Mouse (Mus musculus) forebrain, embryonic 14.5 days (tissue): Measurements from ENCODE around the gene Ndufb4. TPM values are rescaled to one million over a fixed set of nuclear protein-coding genes. Genes with fewer than 3 reads are reported as not detected.
A peak's percentile ranks its signal among the peaks of the same experiment; 100 is the strongest.

Source experiments
- ATAC-seq: fragments of 200-750 bp; cut with Nextera tagmentation; 2 replicates; pipeline ENCODE4 v1.8.0; 2017; ENCODE audit warnings: mild to moderate bottlenecking, moderate library complexity
- DNase-seq: peaks from one replicate; pipeline ENCODE4 v3.0.0-alpha.2; 2015; ENCODE audit warnings: low spot score
- H3K27ac ChIP-seq: fragments of 300-500 bp; sonication (generic); 2 replicates; pipeline ENCODE4 v1.5.1; 2014; ENCODE audit warnings: low read depth, mild to moderate bottlenecking, control low read depth, low read length, moderate library complexity
- H3K27me3 ChIP-seq: fragments of 300-500 bp; sonication (generic); replicated peaks from 2 replicates; pipeline ENCODE4 v1.6.1; 2014; ENCODE audit warnings: low read length, control low read depth, mixed read lengths; ENCODE audit not compliant: control insufficient read depth, insufficient read depth
- H3K36me3 ChIP-seq: fragments of 300-500 bp; sonication (generic); 2 replicates; pipeline ENCODE4 v1.6.1; 2014; ENCODE audit warnings: low read length, control low read depth; ENCODE audit not compliant: control insufficient read depth, insufficient read depth
- H3K4me1 ChIP-seq: fragments of 300-500 bp; sonication (generic); 2 replicates; pipeline ENCODE4 v1.6.1; 2014; ENCODE audit warnings: antibody characterized with exemption, low read length, control low read depth; ENCODE audit not compliant: control insufficient read depth, insufficient read depth
- H3K4me2 ChIP-seq: fragments of 300-500 bp; sonication (generic); 2 replicates; pipeline ENCODE4 v1.6.1; 2014; ENCODE audit warnings: mild to moderate bottlenecking, control low read depth, low read length
- H3K4me3 ChIP-seq: fragments of 300-500 bp; sonication (generic); 2 replicates; pipeline ENCODE4 v1.5.1; 2014; ENCODE audit warnings: low read depth, low read length, control low read depth
- H3K9ac ChIP-seq: fragments of 300-500 bp; sonication (generic); 2 replicates; pipeline ENCODE4 v1.6.1; 2014; ENCODE audit warnings: mild to moderate bottlenecking, low read length, control low read depth, moderate library complexity
- H3K9me3 ChIP-seq: fragments of 300-500 bp; sonication (generic); replicated peaks from 2 replicates; pipeline ENCODE4 v1.6.1; 2016; ENCODE audit warnings: low read length, control low read depth, mixed read lengths; ENCODE audit not compliant: control insufficient read depth
- WGBS: fragments of 180-500 bp; shearing (Covaris S2); extraction: QIAGEN DNeasy Blood & Tissue Kit; methylation state at CpG from one replicate; pipeline ENCODE4 v1.1.7; 2014; 5-methylcytosine and 5-hydroxymethylcytosine counted together
- polyA plus RNA-seq: library from polyadenylated mRNA; unstranded; fragments of >200 nt; fragmentation: Nextera tagmentation; extraction: Ambion mirVana; gene quantifications from 2 replicates; pipeline ENCODE4 v1.2.1, GENCODE M21; 2014

Gene Ndufb4
- polyA plus RNA-seq, 1 experiment from 2014 or later = 71.1 TPM

DNA sequence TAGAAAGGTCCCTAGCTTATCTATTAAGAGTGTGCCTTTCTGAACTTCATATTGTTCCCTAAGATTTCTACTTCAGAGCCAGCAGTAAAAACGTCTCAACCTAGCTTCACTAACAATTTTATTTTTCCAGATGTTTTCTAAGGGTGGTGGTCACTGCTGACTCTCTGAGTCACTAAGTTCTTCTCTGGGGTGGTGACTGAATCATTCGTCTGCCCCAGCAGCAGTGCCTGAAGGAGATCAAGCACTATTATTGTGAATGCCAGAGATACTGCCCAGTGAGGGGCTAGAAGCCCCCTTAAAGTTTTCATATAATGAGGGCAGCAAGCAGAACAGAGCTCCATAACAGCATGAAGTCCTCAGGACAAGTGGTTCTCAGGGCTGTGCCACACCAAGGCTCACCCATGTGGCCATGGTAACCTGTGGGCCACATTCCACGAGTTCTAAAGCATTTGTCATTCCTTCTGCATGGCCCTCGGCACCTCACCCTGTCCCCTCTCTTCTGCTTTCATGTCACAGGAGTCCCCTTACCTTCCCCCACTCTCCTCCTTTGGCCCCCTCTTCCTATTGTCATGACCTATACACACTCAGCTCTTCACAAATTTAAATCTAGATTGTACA lies 16.5 kb upstream of the Ndufb4 start:
- H3K27me3 ChIP-seq = no peaks in the 10 kb centered on the region
- WGBS = 52% methylated on average over 4 of the region's 4 CpGs
- DNase-seq = no peak

DNA sequence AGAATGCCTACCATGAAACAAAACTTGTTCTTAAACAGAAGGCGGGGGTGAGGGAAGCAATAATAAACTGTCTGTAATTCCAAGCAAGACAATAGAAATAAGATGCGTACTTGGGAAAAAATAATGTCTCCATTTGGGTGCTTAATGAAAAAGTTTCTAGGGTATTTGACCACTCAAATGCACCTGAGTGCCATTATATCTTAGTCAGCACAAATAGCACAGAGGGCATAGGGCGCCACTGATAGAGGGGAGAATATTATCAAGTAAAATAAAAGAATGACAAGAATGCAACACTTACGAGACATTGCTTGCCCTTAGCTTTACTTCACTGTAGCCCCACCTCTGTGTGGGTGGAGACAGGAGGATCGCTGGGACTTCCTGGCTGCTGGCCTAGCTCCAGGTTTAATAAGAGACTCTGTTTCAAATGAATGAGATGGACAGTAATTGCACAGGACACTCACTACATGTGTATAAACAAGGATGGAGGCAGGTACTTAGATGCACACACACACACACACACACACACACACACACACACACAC lies 11.2 kb upstream of the Ndufb4 start:
- H3K4me1 ChIP-seq = no peaks in the 10 kb centered on the region
- H3K4me2 ChIP-seq = no peak overlapping the region
- H3K36me3 ChIP-seq = no peaks in the 10 kb centered on the region
- ATAC-seq = no peak
- H3K4me3 ChIP-seq = no peak overlapping the region
- 79% methylated on average over 5 of the region's 5 CpGs for WGBS
- H3K9ac ChIP-seq = no peak overlapping the region
- DNase-seq = no peak
- H3K9me3 ChIP-seq = no peaks in the 10 kb centered on the region
- no peaks in the 10 kb centered on the region for H3K27me3 ChIP-seq
- H3K27ac ChIP-seq = no peak overlapping the region

More for the DNA sequence above, 16.5 kb upstream of the Ndufb4 start:
- H3K27ac ChIP-seq = no peak overlapping the region
- H3K4me2 ChIP-seq = no peak overlapping the region
- no peak for ATAC-seq
- no peaks in the 10 kb centered on the region for H3K36me3 ChIP-seq
- H3K4me1 ChIP-seq = no peaks in the 10 kb centered on the region
- H3K4me3 ChIP-seq = no peak overlapping the region
- no peaks in the 10 kb centered on the region for H3K9me3 ChIP-seq
- H3K9ac ChIP-seq = no peak overlapping the region

DNA sequence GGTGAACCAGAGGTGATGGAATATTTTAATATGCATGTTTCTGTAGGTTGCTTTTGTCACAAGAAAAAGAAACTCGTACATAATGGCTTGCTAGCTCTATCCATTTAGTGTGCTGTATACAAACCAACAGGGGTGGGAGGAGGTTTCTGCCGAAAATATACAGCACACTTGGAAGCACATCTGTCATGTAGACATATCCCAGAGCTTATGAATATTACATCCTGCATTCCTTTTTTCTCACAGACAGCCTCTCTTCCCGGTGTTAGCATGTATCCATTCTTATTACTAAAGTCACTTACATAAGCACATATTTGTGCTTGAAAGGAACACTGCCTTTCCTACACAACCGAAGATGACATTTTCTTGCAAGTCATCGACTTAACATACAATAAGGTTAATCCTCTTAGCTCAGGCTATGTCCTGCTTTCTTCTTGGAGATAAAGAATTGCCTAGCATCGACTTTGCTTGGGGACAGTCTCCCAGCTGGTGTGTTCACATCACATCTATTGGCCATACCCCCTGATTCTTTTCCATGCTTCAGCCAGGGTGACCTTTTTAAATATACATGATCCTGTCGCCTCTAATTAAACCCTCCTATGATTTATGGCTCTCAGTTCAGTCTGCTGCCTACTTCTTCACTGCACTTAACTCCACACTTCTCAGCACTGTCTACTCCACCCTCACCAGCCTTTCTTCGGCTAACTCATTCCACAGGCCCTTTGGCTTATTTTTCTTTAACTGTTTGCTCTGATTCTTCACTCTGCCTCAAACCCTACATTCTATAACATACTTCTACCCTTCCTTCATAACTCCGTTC lies 9.6 kb upstream of the Ndufb4 start:
- Histone ChIP-seq H3K9me3 (no peaks in the 10 kb centered on the region), H3K4me1 (no peaks in the 10 kb centered on the region), H3K4me2 (no peak overlapping the region), H3K4me3 (no peak overlapping the region), H3K27ac (no peak overlapping the region), H3K27me3 (no peaks in the 10 kb centered on the region), H3K9ac (no peak overlapping the region), H3K36me3 (no peaks in the 10 kb centered on the region)
- 74% methylated on average over 9 of the region's 9 CpGs for WGBS
- DNase-seq (no peak), ATAC-seq (no peak)

DNA sequence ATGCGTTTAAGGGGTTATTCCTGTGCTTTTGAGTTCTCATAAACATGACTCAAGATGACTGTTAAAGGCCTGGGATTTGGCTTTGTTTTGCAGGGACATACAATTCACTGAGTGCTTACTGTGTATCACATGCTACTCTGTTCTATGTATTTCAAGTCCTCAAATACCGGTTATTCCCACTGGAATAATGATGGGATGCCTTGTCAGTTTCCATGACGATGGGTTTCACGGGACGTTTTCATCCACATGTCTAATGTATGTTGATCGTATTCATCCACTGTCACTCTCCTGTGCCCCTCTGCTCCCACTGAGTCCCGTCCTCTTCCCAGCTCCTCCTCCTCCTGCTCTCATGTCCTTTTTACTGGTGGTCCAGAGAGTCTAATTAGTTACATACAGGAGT lies 2.5 kb upstream of the Ndufb4 start:
- no peak for DNase-seq
- H3K36me3 ChIP-seq = no peaks in the 10 kb centered on the region
- H3K9me3 ChIP-seq = no peaks in the 10 kb centered on the region
- no peak overlapping the region for H3K4me2 ChIP-seq
- H3K27me3 ChIP-seq = no peaks in the 10 kb centered on the region
- 58% methylated on average over 7 of the region's 7 CpGs for WGBS
- no peak overlapping the region for H3K9ac ChIP-seq
- H3K4me1 ChIP-seq = peaks cover 8% of the 10 kb centered on the region
- H3K4me3 ChIP-seq = no peak overlapping the region
- no peak for ATAC-seq
- H3K27ac ChIP-seq = no peak overlapping the region

DNA sequence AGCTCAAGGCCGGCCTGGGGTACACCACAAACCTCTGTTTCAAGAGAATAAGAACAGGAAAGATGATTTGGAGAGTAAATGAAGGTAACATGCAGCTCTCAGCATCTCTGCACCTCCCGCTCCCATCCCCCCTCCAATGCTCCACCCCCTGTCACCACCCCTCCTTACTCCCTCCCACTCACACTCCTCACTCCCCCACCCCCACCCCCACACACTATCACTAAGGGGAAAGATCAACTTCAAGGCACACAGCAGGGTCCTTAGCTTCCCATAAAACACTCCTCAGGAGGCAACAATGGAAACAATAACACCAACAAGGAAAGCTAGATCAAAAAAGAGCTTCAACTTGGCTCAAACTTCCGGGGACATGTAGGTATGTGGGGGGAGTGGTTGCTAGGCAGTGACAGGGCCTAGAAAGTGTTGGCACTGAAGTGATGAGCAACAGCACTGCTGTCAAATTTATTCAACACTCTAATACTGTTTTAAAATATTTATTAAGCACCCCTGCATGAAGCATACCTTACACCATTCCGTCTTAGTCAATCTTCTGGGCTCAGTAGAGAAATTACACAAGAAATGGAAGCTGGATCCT lies 1.6 kb upstream of the Ndufb4 start:
- no peak overlapping the region for H3K27ac ChIP-seq
- ATAC-seq = no peak
- 19% methylated on average over 4 of the region's 4 CpGs for WGBS
- no peaks in the 10 kb centered on the region for H3K9me3 ChIP-seq
- H3K36me3 ChIP-seq = no peaks in the 10 kb centered on the region
- H3K4me2 ChIP-seq = no peak overlapping the region
- H3K9ac ChIP-seq = no peak overlapping the region
- DNase-seq = no peak
- H3K27me3 ChIP-seq = no peaks in the 10 kb centered on the region
- H3K4me1 ChIP-seq = peaks cover 8% of the 10 kb centered on the region
- no peak overlapping the region for H3K4me3 ChIP-seq

DNA sequence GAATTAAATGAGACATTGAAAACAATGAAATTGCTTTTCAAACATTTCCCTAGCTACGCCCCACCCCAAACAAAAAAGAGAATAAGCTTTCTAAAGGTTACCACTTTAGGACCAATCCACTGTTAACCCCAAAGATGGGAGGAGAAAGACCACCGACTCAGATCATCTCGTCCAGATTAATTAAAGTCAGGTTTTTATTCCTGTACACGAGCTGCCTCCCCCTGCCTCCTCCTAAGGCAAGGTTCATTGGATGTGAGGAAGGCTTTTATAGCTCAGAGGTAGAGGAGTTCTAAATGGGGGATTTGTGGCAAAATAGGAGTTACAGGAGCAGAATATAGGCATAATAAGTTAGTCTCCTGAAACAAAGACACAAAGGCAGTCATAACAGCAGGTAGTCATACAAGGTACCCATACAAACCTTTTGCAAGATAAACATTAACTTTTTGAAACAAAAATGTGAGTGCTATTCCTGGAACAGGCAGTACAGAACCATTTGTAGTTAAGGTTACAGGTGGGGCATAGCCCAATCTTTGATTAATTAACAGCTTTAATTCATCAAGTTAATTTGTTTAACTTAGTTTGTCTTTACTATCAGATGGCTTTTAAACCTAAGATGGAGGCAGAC lies 690 bp upstream of the Ndufb4 start:
- Histone ChIP-seq H3K4me1 (peaks cover 8% of the 10 kb centered on the region), H3K9ac (no peak overlapping the region), H3K27me3 (no peaks in the 10 kb centered on the region), H3K4me3 (peak overlapping the region; percentile 71; the same call in 1 of the 2 replicates), H3K9me3 (no peaks in the 10 kb centered on the region), H3K4me2 (peak overlapping the region; percentile 50), H3K27ac (no peak overlapping the region), H3K36me3 (no peaks in the 10 kb centered on the region)
- DNase-seq = no peak
- peak; percentile 3 for ATAC-seq
- 67% methylated on average over 4 of the region's 4 CpGs for whole genome bisulfite sequencing

DNA sequence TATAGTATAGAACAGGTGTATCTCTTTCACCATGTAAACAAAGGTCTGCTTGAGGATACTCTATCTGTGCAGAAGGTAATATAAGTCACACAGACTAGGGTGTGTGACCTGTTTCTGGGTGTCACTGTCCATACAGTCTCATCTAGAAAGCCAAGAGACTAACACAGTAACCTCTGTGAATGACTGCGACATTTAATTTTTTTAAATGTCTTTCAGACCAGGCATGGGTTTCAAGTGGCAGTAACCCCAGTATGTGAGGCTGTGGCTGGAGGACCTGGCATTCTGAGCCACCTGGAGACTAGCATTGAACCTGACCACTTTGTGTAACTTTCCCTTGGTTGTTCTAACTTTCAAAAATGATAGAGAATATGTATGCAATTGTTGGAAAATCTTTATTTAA lies 1.2 kb downstream of the Ndufb4 start:
- Histone ChIP-seq H3K27ac (no peak overlapping the region), H3K27me3 (no peaks in the 10 kb centered on the region), H3K4me2 (peak overlapping the region; percentile 67), H3K4me3 (peak overlapping the region; percentile 71), H3K4me1 (peaks cover 8% of the 10 kb centered on the region), H3K36me3 (peaks cover 2% of the 10 kb centered on the region), H3K9me3 (no peaks in the 10 kb centered on the region), H3K9ac (peak overlapping the region; percentile 37; the same call in 1 of the 2 replicates)
- DNase-seq = no peak
- ATAC-seq = no peak
- WGBS = 86% methylated on average over 1 of the region's 1 CpGs

DNA sequence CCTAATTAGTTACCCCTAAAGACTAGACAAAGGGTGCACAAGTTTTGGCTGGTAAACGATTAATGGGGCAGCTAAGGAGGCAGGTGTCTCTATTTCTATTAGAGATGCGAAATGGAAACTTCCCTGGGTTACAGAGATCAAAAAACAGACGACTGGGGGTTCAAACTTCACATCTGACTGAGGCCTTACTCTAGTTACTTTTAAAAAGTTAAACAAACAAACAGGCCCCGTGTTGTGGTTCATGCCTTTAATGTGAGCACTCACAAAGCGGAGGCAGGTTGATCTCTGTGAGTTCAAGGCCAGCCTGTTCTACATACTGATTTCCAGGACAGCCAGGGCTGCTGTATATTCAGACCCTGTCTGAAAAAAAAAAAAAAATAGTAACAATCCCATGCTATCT lies 1.6 kb downstream of the Ndufb4 start:
- H3K4me3 ChIP-seq = no peak overlapping the region
- no peaks in the 10 kb centered on the region for H3K27me3 ChIP-seq
- H3K36me3 ChIP-seq = peaks cover 6% of the 10 kb centered on the region
- H3K9ac ChIP-seq = no peak overlapping the region; the same call in 1 of the 2 replicates
- DNase-seq (no peak), ATAC-seq (no peak)
- WGBS = 70% methylated on average over 5 of the region's 5 CpGs
- H3K4me2 ChIP-seq = peak overlapping the region; percentile 67
- no peaks in the 10 kb centered on the region for H3K9me3 ChIP-seq
- H3K4me1 ChIP-seq = peaks cover 8% of the 10 kb centered on the region
- no peak overlapping the region for H3K27ac ChIP-seq
